Mouse (Mus musculus) induced T-regulatory cell, adult 2 months (primary cell): ENCODE measurements at regions not wholly inside any gene's neighbourhood (a gene's known extent, or its start where the extent isn't known, plus 50 kb on each side); places are given as distances from the start of the nearest gene placed in this dataset.
"Not testable (repeated sequence)": the region's sequence is repeated elsewhere in the genome, so short reads cannot be mapped to it uniquely, and the experiment has no call there.

Experiments
- DNase-seq: peaks from one replicate; pipeline ENCODE4 v3.0.0-alpha.2; 2012; ENCODE audit warnings: low read depth

DNA sequence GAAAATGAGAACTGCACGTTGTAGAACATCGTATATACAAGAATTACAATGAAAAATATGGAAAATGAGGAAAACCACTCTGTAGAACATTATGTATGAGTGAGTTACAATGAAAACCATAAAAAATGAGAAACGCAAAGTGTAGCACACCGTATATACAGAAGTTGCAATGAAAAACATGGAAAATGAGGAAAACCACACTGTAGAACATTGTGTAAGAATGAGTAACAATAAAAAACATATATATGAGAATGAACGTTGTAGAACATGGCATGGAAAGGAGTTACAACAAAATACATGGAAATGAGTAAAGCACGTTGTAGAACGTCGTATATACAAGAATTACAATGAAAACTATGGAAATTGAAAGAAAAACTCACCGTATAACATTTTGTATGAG lies 378.6 kb downstream of the Gm3376 start:
- peak; percentile 82 for DNase-seq

DNA sequence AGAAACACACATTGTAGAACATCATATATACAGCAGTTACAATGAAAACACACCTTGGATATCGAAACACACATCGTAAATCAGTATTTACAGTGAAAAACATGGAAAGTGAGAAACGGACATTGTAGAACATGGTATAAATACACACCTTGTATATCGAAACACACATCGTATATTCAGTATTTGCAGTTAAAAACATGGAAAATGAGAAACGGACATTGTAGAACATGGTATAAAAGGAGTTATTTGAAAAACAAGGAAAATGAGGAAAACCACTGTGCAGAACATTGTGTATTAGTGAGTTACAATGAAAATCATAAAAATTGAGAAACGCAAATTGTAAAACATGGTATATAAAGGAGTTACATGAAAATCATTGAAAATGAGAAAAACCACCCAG lies 379.2 kb downstream of the Gm3376 start:
- DNase-seq, result not testable (repeated sequence)

DNA sequence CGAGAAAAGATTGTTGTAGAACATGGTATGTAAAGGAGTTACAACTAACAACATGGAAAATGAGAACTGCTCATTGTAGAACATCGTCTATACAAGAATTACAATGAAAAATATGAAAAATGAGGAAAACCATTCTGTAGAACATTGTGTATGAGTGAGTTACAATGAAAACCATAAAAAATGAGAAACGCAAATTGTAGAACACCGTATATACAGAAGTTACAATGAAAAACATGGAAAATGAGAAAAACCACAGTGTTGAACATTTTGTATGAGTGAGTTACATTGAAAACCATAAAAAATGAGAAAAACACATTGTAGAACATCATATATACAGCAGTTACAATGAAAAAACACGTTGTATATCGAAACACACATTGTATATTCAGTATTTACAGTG lies 381.5 kb downstream of the Gm3376 start:
- peak; percentile 31 for DNase-seq

DNA sequence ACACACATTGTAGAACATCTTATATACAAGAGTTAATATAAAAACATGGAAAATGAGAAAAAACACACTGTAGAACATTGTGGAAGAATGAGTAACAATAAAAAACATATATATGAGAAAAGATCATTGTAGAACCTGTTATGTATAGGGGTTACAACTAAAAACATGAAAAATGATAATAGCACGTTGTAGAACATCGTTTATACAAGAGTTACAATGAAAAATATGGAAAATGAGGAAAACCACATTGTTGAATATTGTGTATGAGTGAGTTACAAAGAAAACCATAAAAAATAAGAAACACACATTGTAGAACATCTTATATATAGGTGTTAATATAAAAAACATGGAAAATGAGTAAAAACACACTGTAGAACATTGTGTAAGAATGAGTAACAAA lies 388.9 kb downstream of the Gm3376 start:
- peak; percentile 13 for DNase-seq
